ENCODE assay signal across 24 mouse cellular contexts in the genomic region with DNA sequence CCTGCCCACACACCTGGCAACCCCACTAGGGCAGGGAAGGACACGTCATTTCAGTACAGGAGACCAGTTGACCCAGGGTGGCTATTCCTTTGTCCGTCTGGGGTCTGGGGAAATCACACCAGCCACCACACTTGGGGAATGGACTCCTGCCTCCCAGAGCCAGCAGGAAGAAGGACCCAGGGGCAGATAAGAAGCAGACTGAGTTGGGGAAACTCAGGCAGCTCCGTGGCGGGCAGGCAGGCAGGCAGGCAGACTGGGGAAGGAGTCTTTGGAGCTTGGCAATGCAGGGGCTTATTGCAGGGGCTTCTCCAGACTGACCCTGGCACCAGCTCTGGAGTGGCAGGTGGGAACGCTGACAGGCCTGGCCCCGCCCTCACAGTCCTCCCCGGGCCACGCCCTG. TPM values are rescaled to one million over a fixed set of nuclear protein-coding genes. Genes with fewer than 3 reads are reported as not detected.
A peak's percentile ranks its signal among the peaks of the same experiment; 100 is the strongest.
DNase-seq lines count a peak whose midpoint lies in the region; ATAC-seq and TF ChIP-seq lines count a peak whose summit lies in the region.
"Had no signal": no experiment of that assay in that cellular context is flagged by ENCODE, and none has a peak within 500 bp of the region (broad histone marks: within the 10 kb centered on the region; RNA-seq: fewer than 3 reads in every experiment).

No protein-coding gene starts in this region.

- H3K4me1 ChIP-seq in forebrain, embryonic 10.5 days, result peaks cover 25% of the 10 kb centered on the region
- peaks cover 25% of the 10 kb centered on the region for H3K4me1 ChIP-seq in forebrain, embryonic 13.5 days
- H3K4me1 ChIP-seq in E14TG2a.4 (replicated peaks; ENCODE audit: low read depth, low read length), result peaks cover 79% of the 10 kb centered on the region
- peaks cover 29% of the 10 kb centered on the region for H3K4me1 ChIP-seq in limb, embryonic 10.5 days
- peaks cover 46% of the 10 kb centered on the region for H3K4me1 ChIP-seq in liver, embryonic 16.5 days (ENCODE audit: control insufficient read depth, low read depth, low read length)

- H3K4me3 ChIP-seq in forebrain, embryonic 10.5 days, result no peak overlapping the region
- no peak overlapping the region for H3K4me3 ChIP-seq in forebrain, embryonic 13.5 days
- H3K4me3 ChIP-seq in E14TG2a.4 (replicated peaks; ENCODE audit: low read length), result peak overlapping the region; percentile 41
- H3K4me3 ChIP-seq in limb, embryonic 10.5 days, result no peak overlapping the region
- H3K4me3 ChIP-seq in liver, embryonic 16.5 days (ENCODE audit: low read depth, low read length), result peak overlapping the region; percentile 1; the same call in 1 of the 2 replicates
- H3K4me3 ChIP-seq: embryonic facial prominence, embryonic 15.5 days; forebrain, embryonic 15.5 days; heart, embryonic 12.5 days; hindbrain, embryonic 15.5 days; megakaryocyte, embryonic 14.5 days; neural tube, embryonic 15.5 days had no signal

- WGBS in forebrain, embryonic 10.5 days, result 85% methylated on average over 8 of the region's 8 CpGs
- 81% methylated on average over 8 of the region's 8 CpGs for WGBS in forebrain, embryonic 13.5 days
- WGBS in limb, embryonic 10.5 days, result 93% methylated on average over 8 of the region's 8 CpGs
- 47% methylated on average over 8 of the region's 8 CpGs for WGBS in liver, embryonic 16.5 days (ENCODE audit: insufficient replicate concordance)

- intact Hi-C loops in left cerebral cortex, postnatal 4 days (cut with DNase I), result no loop called here

- peak overlapping the region; percentile 32 for H3K27ac ChIP-seq in forebrain, embryonic 10.5 days
- H3K27ac ChIP-seq in forebrain, embryonic 13.5 days, result no peak overlapping the region
- H3K27ac ChIP-seq in limb, embryonic 10.5 days, result 0 out of 2 replicates have a peak overlapping the region, but pooled peaks have one; percentile 28
- peak overlapping the region; percentile 91 for H3K27ac ChIP-seq in liver, embryonic 16.5 days (ENCODE audit: low read length)
- H3K27ac ChIP-seq: embryonic facial prominence, embryonic 15.5 days; forebrain, embryonic 15.5 days; hindbrain, embryonic 15.5 days; neural tube, embryonic 15.5 days had no signal

- TF ChIP-seq CTCF in E14TG2a.4 (conservative IDR thresholded peaks at IDR 0.05; ENCODE audit: low read length), result no peak

- H3K4me2 ChIP-seq in forebrain, embryonic 13.5 days, result no peak overlapping the region
- peak overlapping the region; percentile 62 for H3K4me2 ChIP-seq in liver, embryonic 16.5 days (ENCODE audit: low read depth, low read length)
- H3K4me2 ChIP-seq: embryonic facial prominence, embryonic 15.5 days; forebrain, embryonic 15.5 days; heart, embryonic 12.5 days; hindbrain, embryonic 15.5 days; neural tube, embryonic 15.5 days had no signal

- H3K27me3 ChIP-seq in forebrain, embryonic 10.5 days (ENCODE audit: poor library complexity, severe bottlenecking), result no peaks in the 10 kb centered on the region
- no peaks in the 10 kb centered on the region for H3K27me3 ChIP-seq in forebrain, embryonic 13.5 days
- H3K27me3 ChIP-seq in E14TG2a.4 (ENCODE audit: insufficient read depth, low read length), result no peaks in the 10 kb centered on the region
- no peaks in the 10 kb centered on the region for H3K27me3 ChIP-seq in limb, embryonic 10.5 days (ENCODE audit: low read depth, poor library complexity, severe bottlenecking)
- no peaks in the 10 kb centered on the region for H3K27me3 ChIP-seq in liver, embryonic 16.5 days (ENCODE audit: control insufficient read depth, insufficient read depth, low read depth, low read length)
- H3K27me3 ChIP-seq: embryonic facial prominence, embryonic 15.5 days; forebrain, embryonic 15.5 days; heart, embryonic 12.5 days; hindbrain, embryonic 15.5 days; megakaryocyte, embryonic 14.5 days; neural tube, embryonic 15.5 days had no signal

- H3K36me3 ChIP-seq in forebrain, embryonic 10.5 days (replicated peaks), result peaks cover 79% of the 10 kb centered on the region
- peaks cover 71% of the 10 kb centered on the region for H3K36me3 ChIP-seq in forebrain, embryonic 13.5 days (ENCODE audit: poor library complexity, severe bottlenecking)
- H3K36me3 ChIP-seq in E14TG2a.4 (ENCODE audit: insufficient read depth, low read length), result peaks cover 86% of the 10 kb centered on the region
- H3K36me3 ChIP-seq in limb, embryonic 10.5 days, result peaks cover 80% of the 10 kb centered on the region
- H3K36me3 ChIP-seq in liver, embryonic 16.5 days (ENCODE audit: control insufficient read depth, insufficient read depth), result peaks cover 35% of the 10 kb centered on the region

- ATAC-seq in forebrain, embryonic 13.5 days, result no peak
- ATAC-seq in liver, embryonic 16.5 days (ENCODE audit: low read depth), result 0 out of 2 replicates have a peak, but pooled peaks have one; percentile 6
- ATAC-seq: activated CD4-positive, CD25-positive, alpha-beta regulatory T cell, adult 4 months; forebrain, embryonic 15.5 days; midbrain, embryonic 16.5 days had no signal

- no peaks in the 10 kb centered on the region for H3K9me3 ChIP-seq in forebrain, embryonic 10.5 days
- H3K9me3 ChIP-seq in forebrain, embryonic 13.5 days (replicated peaks), result no peaks in the 10 kb centered on the region
- no peaks in the 10 kb centered on the region for H3K9me3 ChIP-seq in E14TG2a.4 (ENCODE audit: low read length)
- H3K9me3 ChIP-seq in limb, embryonic 10.5 days (replicated peaks), result no peaks in the 10 kb centered on the region
- no peaks in the 10 kb centered on the region for H3K9me3 ChIP-seq in liver, embryonic 16.5 days (replicated peaks; ENCODE audit: control insufficient read depth, low read length)
- H3K9me3 ChIP-seq: embryonic facial prominence, embryonic 15.5 days; forebrain, embryonic 15.5 days; G1E; heart, embryonic 12.5 days; hindbrain, embryonic 15.5 days; megakaryocyte, embryonic 14.5 days; neural tube, embryonic 15.5 days had no signal

- H3K9ac ChIP-seq in forebrain, embryonic 13.5 days, result no peak overlapping the region
- peak overlapping the region; percentile 18 for H3K9ac ChIP-seq in liver, embryonic 16.5 days (ENCODE audit: low read depth, low read length)
- H3K9ac ChIP-seq: embryonic facial prominence, embryonic 15.5 days; forebrain, embryonic 15.5 days; heart, embryonic 12.5 days; hindbrain, embryonic 15.5 days; neural tube, embryonic 15.5 days had no signal

- no peak for DNase-seq in forebrain, embryonic 10.5 days (ENCODE audit: extremely low spot score, low spot score)
- no peak for DNase-seq in limb, embryonic 10.5 days (ENCODE audit: low spot score)
- DNase-seq in layer of hippocampus, adult 18-20 months (ENCODE audit: low spot score in 2 of 2), result no peak
- DNase-seq in left cerebral cortex, postnatal 4 days, result no peak
- DNase-seq in left cerebral cortex, adult 9 months (ENCODE audit: low spot score in 2 of 2), result no peak
- DNase-seq: adrenal gland, postnatal 14 days; cerebellum, postnatal 14 days; embryo, embryonic 11 days; heart, postnatal 36 days; layer of hippocampus, postnatal 36 days; lung, postnatal 10 days; right cerebral cortex, postnatal 25 days had no signal

RNA-seq across cellular contexts. Expression of a gene that starts 12.4 kb away (rescaled TPM):
- 88.6 and 106 TPM in 2 replicates for polyA plus RNA-seq in forebrain, embryonic 10.5 days (2016; fragmentation: Nextera tagmentation; extraction: Ambion mirVana)
- polyA plus RNA-seq in forebrain, embryonic 13.5 days (2015; fragmentation: Nextera tagmentation; extraction: Ambion mirVana), result 98.6 and 98.8 TPM in 2 replicates
- 104 and 135 TPM in 2 replicates for polyA plus RNA-seq in limb, embryonic 10.5 days (2016; fragmentation: Nextera tagmentation; extraction: Ambion mirVana)
- 24.6 and 27.8 TPM in 2 replicates for polyA plus RNA-seq in liver, embryonic 16.5 days (2015; fragmentation: Nextera tagmentation; extraction: Ambion mirVana)
- total RNA-seq in layer of hippocampus, adult 18-20 months (2021), result 100 to 1,000 TPM; 164 to 179 TPM
- 100 to 1,000 TPM; 111 to 114 TPM for total RNA-seq in left cerebral cortex, postnatal 4 days (2021)

RNA-seq across cellular contexts. Expression of a gene that starts 20.0 kb away (rescaled TPM):
- polyA plus RNA-seq in forebrain, embryonic 10.5 days (2016; fragmentation: Nextera tagmentation; extraction: Ambion mirVana), result 0.04 TPM in 1 of 2 replicates, not detected in the other
- 0.05 TPM in 1 of 2 replicates, not detected in the other for polyA plus RNA-seq in forebrain, embryonic 13.5 days (2015; fragmentation: Nextera tagmentation; extraction: Ambion mirVana)
- 0.04 TPM in 1 of 2 replicates, not detected in the other for polyA plus RNA-seq in limb, embryonic 10.5 days (2016; fragmentation: Nextera tagmentation; extraction: Ambion mirVana)
- polyA plus RNA-seq in liver, embryonic 16.5 days (2015; fragmentation: Nextera tagmentation; extraction: Ambion mirVana), result 23.4 and 26.1 TPM in 2 replicates
- total RNA-seq in layer of hippocampus, adult 18-20 months (2021), result under 1 TPM; 0.20 to 0.22 TPM
- total RNA-seq in left cerebral cortex, postnatal 4 days (2021), result under 1 TPM; 0.12 to 0.26 TPM
- total RNA-seq: G1E; heart, postnatal 36 days had no signal
- polyA plus RNA-seq: embryonic facial prominence, embryonic 15.5 days; G1E had no signal

RNA-seq across cellular contexts. Expression of a gene that starts 59.7 kb away (rescaled TPM):
- 80.1 and 83.8 TPM in 2 replicates for polyA plus RNA-seq in forebrain, embryonic 10.5 days (2016; fragmentation: Nextera tagmentation; extraction: Ambion mirVana)
- 69.4 and 73.2 TPM in 2 replicates for polyA plus RNA-seq in forebrain, embryonic 13.5 days (2015; fragmentation: Nextera tagmentation; extraction: Ambion mirVana)
- 75.7 and 87.7 TPM in 2 replicates for polyA plus RNA-seq in limb, embryonic 10.5 days (2016; fragmentation: Nextera tagmentation; extraction: Ambion mirVana)
- polyA plus RNA-seq in liver, embryonic 16.5 days (2015; fragmentation: Nextera tagmentation; extraction: Ambion mirVana), result 28.9 and 29.9 TPM in 2 replicates
- 10 to 100 TPM; 52.8 to 56.7 TPM for total RNA-seq in layer of hippocampus, adult 18-20 months (2021)
- 10 to 100 TPM; 54.1 to 56.9 TPM for total RNA-seq in left cerebral cortex, postnatal 4 days (2021)

Comparison
In these comparisons a context has a peak if more than half of its experiments do, and no peak if none do; other contexts are left out.
1. H3K4me3 ChIP-seq: peak in E14TG2a.4 (single experiment) and liver, embryonic 16.5 days (single experiment); none in forebrain, embryonic 10.5 days (single experiment), forebrain, embryonic 13.5 days (single experiment) and limb, embryonic 10.5 days (single experiment).
2. RNA of a gene that starts 20.0 kb away (polyA plus RNA-seq): 23.4 to 26.1 TPM in liver, embryonic 16.5 days; 0.05 TPM in forebrain, embryonic 13.5 days, 0.04 TPM in forebrain, embryonic 10.5 days and 0.04 TPM in limb, embryonic 10.5 days; every median in the first group is over 10 times any median in the second.